Mouse (Mus musculus) lung, adult 2 months (tissue): ENCODE data around the gene Eef1a2.

Experiments used
- CTCF ChIP-seq: fragments of 200-500 bp; IDR thresholded peaks from 2 replicates; pipeline ENCODE4 v1.5.1; 2011; ENCODE audit warnings: mild to moderate bottlenecking, low read length, control low read depth; ENCODE audit not compliant: insufficient read depth
- POLR2A ChIP-seq: fragments of 200-500 bp; IDR thresholded peaks from 2 replicates; pipeline ENCODE4 v1.6.1; 2011; ENCODE audit warnings: low read depth, mild to moderate bottlenecking, control low read depth, low read length, borderline replicate concordance; ENCODE audit errors: extremely low read depth

GRCm38 (mm10) chr2:181130245-181130644 is 26.6 kb downstream of the Eef1a2 start:
- TF ChIP-seq CTCF (no peak), POLR2A (no peak)
